Mouse (Mus musculus) layer of hippocampus, adult 9-10 months (tissue): ENCODE data around the gene Prkch.

Experiments used
- DNase-seq: peaks from one replicate; pipeline ENCODE4 v3.0.0; 2022; ENCODE audit warnings: low spot score

The Prkch gene

DNA sequence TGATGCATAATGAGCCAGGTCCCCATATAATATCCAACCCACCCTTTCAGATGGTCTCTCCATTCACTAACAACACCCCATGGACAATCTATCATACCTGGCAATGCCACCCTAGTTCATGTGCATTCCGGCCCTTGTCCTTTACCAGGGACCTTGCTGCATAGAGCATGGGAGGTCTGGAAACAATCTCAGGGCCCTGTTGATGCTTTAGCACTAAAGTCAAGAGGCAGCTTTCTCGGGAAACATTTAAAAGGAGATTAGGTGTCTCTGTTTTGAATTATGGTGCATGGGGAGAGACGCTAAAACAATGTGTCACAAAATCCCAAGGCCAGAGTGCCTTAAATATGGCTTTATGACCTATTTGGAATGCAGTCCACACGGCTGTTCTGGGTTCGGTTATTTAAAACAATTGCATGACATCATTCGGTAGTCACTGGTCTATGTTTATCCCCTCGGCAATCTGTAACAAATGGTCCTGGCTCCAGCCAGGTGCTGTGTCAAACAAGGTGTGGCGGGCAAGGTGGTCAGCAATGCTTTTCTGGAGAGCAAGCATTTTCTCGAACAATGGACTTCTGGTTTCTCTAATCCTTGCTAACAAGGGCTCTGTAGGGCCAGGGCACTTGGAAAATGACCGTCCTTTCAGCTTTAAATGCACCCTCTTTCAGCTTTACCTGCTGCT lies 217.9 kb downstream of the Prkch start:
- DNase-seq, result no peak

DNA sequence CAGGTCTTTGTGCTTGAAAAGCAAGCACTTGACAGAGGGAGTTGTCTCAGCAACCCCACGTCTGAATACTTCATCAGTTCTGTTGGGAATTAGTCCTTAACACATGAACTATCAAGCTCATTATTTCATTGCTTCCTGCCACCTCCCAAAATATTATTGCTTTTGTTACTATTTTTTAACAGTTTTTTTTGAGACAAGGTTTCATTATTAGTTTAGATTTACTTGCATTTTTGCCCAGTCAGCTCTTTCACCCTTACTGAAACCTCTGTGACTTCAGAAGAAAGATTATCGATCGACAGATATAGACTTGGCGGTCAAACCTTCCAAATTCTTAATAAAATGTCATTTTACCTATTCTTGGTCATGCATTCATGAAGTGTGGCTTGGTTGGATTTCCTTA lies 219.3 kb downstream of the Prkch start:
- no peak for DNase-seq

DNA sequence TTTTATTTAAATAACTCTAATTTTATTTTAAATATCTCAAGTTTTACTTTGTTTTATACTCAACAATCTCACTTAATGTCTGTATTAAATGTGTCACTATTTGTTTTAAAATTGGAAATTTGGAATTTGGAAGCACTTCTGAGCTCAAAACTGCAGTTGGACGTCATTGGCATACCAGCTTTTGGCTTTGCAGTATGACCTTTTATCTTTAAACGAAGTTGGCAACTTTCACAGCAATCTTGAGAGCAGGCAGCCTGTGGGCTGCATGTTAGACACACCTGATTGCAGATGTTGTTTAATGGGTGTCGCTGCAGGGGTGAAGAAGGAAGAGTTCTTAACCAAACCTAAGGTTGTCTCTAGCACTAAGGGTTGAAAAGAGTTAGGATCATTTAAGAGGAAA lies 220.9 kb downstream of the Prkch start:
- no peak for DNase-seq

DNA sequence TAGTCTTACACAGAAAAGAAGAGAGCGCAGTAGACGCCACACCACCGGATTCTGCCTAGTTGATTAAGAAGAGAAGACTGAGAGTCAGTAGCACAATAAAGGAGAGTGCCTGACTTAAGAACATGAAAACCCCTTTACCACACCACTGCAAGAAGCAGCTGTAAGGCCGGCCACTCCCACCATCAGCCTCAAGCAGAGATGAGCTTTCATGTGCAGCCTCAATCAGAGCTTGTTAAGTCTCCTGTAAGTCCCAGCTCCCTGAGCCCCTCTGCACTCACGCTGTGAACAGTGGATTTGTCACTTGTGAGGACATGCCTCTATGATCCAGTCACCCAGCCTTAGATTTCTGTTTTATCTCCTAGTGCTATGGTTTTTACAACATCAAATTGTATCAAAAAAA lies 221.4 kb downstream of the Prkch start:
- DNase-seq, result no peak

DNA sequence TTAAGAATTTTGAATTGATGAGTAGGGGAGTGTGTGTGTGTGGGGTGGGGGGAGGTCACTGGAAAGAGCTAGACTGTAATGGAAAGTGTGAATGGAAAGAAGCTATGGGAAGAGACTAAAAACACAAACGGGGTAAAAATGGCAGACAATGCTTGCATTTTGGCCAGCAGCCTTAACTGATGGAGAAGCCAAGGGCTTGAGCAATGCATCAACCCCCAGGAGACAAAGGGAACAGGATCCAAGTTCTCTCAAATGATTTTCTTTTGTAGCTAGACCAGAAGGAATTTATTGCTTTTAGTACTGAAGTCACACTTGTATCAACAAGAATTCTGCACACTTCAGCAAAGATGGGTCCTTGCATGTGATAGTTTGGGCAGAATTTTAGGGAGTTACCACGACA lies 222.6 kb downstream of the Prkch start:
- no peak for DNase-seq

DNA sequence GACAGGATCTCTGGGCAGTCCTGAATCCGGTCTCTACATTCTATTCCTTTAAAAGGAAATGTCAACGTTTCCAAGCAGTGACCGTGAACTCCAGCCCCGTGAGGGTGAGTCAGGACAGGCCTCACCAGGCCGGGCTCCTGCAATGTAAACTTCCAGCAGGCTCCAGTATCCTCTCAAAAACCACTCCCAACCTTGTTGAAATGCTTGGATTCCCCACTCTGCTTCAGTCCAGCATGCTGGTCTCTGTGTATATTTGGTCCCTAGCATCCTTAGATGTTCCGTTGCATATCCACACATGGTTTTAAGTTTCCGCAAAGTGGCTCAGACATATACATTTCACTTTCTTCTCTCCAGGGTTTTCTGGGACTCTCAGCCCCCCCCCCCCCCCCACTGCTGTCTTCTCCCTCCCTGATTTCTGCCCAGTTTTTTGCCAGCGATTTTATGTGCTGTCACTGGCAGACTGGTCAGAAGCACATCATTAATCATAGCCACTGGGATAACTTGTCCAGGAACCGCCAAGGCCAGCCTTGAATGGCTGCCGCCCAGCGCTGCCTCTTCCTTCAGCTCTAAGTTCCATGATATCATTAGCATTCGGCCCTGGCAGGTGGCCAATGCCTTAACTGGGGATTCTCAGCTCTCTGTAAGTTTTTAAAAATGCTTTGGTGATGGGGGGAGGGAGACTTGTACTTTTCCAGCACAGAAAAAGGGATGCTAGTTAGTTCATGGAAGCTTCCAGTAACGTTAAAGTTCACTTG lies 225.6 kb downstream of the Prkch start:
- DNase-seq, result no peak

DNA sequence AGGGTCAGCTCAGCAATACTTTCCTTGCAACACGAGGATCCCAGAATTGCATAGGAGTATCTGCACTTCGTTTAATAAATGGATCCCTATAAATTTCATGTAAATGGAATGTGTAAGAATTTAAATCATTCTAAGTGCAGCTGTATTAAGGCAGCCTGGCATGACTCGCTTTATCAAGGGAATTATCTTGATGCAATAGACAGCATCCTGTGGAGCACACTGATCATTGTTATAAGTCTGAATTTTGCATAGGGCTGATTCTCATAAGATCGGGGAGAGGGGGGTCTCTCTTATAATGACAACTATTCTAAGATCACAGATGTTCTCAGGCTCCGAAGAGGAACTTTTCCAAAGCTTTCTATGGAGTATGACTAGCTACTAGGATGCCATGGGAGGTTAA lies 226.3 kb downstream of the Prkch start:
- no peak for DNase-seq

DNA sequence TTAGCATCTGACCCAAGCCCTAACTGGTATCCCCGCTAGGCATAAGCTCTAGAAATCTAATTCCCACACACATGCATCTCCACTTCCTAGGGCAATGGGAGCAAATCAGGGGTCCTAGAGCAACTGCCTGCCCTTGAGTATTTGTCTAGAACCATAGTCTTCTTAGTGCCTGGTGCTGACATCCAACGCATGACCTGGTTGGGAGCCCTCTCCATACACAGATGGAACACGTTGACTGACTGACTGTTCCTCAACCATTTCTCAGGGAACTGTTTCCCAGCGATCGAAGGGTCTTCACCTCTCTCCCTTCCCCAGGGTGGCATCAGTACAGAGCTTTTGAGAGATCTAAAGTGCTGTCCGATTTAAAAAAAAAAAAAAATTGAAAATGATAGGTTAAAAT lies 227.6 kb downstream of the Prkch start:
- DNase-seq, result no peak

DNA sequence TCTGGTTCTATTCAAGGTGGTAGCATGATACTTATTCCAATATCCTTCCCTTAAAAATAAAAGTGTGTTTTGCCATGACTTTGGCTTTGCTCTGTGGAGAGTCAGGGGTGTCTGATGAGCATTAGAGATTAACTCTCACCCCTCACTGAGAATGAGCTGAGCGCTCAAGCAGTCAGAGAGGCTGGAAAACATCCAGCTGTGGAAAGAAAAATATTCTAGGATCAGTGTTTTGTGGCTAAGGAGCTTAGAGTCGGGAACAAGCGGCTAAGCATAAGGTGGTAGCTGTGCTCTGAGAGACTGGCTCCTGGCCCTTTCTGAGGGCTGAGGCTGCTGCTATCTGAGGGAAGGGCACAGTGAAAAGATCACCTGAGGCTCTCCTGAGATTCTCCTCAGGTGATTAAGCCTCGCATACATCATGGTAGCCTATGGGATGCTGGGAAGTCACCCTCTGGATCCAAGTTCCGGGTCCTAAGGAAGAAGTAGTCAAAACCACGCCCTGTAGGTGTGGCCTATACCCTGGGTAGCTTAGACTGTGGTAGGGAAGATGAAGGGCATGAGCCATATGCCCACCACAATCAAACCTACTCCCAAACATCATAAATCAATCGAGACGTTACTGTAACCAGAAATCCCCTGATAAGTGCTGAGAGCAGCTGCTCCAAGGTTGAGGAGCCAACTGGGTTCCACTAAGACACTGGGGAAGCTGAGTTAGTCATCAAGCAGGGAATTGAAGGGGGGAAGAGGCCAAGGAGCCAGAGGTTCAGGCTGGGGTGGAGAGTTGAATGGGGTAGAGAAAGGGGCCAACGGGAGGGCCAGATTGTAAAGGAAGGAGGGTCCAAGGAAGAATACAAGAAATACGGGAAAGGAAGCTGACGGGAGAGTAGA lies 228.7 kb downstream of the Prkch start:
- DNase-seq, result no peak

DNA sequence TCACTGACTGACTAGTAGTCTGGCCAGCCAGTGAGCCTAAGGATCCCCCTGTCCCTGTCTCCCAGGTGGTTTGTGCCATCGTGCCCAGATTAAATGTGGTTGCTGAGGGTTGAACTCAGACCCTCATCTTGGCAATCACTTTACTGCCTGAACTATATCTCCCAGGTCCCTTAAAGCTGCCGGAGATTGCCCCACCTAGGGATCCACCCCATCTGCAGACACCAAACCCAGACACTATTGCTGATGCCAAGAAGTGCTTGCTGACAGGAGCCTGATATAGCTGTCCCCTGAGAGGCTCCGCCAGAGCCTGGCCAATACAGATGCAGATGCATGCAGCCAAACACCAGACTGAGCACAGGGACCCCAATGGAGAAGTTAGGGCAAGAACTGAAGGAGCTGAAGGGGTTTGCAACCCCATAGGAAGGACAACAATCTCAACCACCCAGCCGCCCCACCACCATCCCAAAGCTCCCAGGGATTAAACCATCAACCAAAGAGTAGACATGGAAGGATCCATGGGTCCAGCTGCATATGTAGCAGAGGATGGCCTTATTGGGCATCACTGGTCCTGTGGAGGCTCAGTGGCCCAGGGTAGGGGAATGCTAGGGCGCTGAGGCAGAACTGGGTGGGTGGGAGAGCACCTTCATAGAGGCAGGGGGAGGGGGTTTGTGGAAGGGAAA lies 229.6 kb downstream of the Prkch start:
- no peak for DNase-seq

DNA sequence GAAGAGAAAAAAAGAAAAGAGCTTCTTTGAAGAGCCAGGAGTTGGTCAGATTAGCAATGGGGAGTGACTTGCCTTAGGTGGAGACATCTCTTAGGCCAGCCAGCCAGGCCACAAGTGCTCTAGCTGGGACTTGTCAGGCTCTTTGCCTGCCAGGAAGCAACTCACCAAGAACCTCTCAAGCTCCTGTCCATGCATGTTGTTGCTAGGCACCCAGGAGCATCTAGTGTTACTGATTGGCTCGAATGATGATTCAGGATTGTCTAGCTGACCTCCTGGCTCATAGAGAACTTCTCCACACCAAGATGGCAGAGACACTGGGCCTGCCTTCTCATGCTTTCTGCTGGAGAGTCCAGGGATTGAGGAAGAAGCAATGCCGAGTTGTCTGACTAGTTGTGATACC lies 230.3 kb downstream of the Prkch start:
- DNase-seq, result no peak

DNA sequence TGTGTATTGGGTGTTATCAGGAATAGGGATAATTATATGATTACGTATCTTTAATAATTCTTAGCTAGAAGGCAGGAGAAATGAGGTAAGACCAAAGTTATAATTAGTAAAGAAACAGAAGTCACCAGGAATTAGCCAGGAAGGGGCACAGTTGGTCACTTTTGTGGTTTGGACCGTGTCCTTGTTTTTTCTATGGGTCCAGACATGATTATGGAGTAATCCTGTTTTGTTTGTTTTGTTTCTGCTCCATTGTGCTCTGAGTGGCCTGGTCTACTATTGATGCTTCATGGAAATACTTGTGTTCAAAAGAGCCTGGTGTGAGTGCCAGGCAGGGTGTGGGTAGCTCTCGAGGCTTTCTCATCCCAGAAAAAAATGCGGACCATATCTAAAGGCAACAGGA lies 230.9 kb downstream of the Prkch start:
- no peak for DNase-seq

DNA sequence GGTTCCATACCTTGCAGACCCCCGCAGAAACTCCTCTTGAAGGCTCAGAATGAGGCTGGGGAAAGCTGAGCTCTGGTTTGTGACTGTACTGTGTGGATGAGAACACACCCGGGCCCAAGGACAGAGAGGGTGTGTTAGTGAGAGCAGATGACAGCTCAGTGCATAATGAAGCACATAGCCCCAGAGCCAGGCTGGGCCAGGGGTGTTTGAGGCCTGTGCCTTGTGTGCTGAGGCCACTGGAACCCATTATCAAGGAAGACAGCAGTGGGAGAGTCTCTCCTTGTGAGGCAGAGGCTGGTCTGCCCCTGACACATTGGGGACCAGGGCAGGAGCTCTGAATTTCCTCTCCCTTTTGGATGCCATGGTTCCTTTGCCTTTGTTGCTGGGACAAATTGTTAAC lies 231.3 kb downstream of the Prkch start:
- no peak for DNase-seq

DNA sequence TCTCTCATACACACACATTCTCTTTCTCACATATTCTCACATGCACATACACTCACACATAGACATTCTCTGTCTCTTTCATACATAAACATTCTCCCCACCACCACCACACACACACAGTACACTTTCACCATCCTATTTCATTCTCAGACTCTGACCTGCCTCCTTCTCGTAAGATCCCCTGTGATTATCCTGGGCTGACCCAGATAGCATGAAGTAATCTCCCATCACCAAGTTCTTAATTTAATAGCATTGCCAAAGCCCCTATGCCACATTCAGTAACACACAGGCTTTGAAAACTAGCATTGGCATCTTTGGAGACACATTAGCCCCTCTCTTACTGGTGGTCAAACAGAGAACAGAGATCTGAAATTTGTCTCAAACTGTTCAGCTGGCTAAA lies 232.3 kb downstream of the Prkch start:
- DNase-seq, result no peak

DNA sequence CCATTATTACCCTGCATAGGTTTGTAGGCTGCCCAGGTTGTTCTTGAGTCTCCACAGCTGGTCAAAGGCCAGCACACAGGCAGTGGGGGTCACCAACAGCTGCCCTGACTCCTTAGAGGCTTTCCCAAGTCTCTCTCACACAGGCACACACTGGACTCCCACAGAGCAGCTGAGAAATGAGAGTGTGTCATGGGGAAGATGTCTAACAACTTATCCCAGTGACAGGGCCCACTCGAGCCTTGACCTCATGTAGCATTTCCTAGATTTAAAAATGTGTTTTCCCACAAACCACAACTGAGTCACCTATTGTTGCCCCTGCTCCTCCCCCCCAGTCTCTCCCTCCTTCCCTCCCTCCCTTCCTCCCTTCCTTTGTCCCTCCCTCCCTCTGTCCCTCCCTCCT lies 234.2 kb downstream of the Prkch start:
- DNase-seq, result no peak

DNA sequence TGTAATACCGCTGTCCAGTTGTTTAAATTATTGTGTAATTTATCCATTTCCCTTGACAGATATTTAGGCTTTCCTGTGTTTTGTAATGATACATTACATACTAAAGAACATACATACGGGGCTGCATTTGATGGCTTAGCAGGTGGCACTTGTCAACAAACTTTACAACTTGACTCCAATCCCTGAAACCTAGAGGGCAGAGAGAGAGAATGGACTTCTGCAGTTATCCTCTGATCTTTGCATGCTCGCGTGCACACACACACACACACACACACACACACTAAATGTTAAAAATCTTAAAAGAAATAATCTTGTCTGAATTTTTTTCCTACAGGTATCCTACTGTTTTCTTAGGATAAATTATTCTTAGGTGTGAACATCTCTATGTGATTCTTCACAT lies 236.6 kb downstream of the Prkch start:
- no peak for DNase-seq

DNA sequence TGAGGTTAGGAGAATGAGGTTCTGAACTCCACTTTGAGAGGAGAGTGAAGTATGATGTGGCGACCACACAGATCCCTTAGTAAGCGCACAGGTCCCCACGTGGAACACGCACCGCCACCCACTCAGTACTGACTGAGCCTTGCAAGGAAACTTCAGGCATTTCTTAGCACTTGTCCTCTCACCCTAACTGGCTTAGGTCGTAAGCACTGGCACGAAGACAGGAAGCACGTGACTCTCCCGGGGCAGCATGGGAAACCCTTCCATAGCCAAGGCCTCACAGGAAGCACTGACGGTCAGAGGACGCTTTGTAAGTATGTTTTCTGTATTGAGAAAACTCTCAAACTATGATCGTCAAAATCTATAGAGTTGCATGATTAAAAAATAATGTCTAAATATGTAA lies 237.7 kb downstream of the Prkch start:
- DNase-seq, result no peak

DNA sequence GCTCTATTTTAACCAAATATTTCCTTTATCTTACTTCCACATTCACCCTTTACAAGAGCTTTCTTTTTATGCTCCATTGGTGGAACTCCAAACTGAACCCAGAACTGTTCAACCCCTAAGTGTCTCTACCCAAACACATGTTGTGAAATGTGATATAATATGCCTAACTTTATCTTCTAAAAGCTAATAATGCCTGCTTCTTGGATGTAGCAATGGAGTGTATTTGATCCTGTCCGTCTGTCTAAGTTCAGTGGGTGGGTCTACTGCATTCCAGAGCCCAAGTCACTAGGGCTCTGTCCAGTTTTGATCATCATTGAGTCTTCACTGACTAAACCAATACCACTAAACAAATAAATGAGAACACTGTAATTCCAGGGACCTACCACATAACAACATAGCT lies 240.2 kb downstream of the Prkch start:
- DNase-seq, result no peak
